Mouse (Mus musculus): ENCODE data around the gene Tob2.

DNA sequence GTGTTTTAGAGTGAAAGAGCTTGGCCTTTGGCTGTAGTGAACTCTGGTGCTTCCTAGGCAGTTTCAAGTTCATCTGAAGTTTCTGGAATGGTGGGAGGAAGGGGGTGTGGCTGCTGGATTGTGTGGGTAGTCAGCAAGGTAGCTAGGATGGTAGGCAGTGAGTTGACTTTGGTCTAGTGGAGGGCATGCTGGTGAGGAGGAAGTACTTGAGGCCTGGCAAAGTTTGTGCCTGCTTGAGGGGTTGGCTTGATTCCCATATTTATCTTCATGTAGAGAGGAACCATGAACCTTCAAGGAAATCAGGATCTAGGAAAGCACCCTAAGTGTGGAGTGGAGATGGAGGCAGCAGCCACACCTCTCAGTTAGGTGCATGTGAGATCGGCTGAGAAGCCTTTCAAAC lies 35.4 kb upstream of the Tob2 start:
- TF ChIP-seq POLR2A (IDR thresholded peaks at IDR 0.05; ENCODE audit: insufficient read length, low read depth) (no peak), TCF12 (IDR thresholded peaks at IDR 0.05; ENCODE audit: insufficient read depth, poor library complexity, severe bottlenecking) (no peak), CEBPB (IDR thresholded peaks at IDR 0.05; ENCODE audit: insufficient read depth, poor library complexity, severe bottlenecking) (no peak), POLR2AphosphoS2 (IDR thresholded peaks at IDR 0.05; ENCODE audit: insufficient read length, low read depth) (no peak), MAX (IDR thresholded peaks at IDR 0.05; ENCODE audit: low read depth) (no peak), USF1 (IDR thresholded peaks at IDR 0.05; ENCODE audit: low read depth) (no peak), E2F4 (IDR thresholded peaks at IDR 0.05; ENCODE audit: insufficient read depth) (no peak), MYOG (IDR thresholded peaks at IDR 0.05; ENCODE audit: control insufficient read depth in 1 of 3, insufficient read depth in 1 of 3, insufficient read length in 2 of 3, low read depth in 2 of 3) (no peak)
